Mouse (Mus musculus) heart, postnatal 10 days (tissue): Measurements from ENCODE around the gene Trpm4. TPM values are rescaled to one million over a fixed set of nuclear protein-coding genes. Genes with fewer than 3 reads are reported as not detected.
"Not testable (repeated sequence)": the region's sequence is repeated elsewhere in the genome, so short reads cannot be mapped to it uniquely, and the experiment has no call there.

Source experiments
- DNase-seq, 2 experiments: peaks; one replicate each; pipeline ENCODE4 v3.0.0; 2021
- intact Hi-C: fragments of 180-260 bp; cut with DNase I; formaldehyde crosslinking; loops from one replicate; pipeline ENCODE4 v1.15.1; 2025
- total RNA-seq, 2 experiments: library from RNA; stranded (reverse); gene quantifications; 2 replicates each; pipeline ENCODE4 v1.2.3; 2021

Trpm4 gene
- total RNA-seq, result 10 to 100 TPM; 21.0 to 26.1 TPM

DNA sequence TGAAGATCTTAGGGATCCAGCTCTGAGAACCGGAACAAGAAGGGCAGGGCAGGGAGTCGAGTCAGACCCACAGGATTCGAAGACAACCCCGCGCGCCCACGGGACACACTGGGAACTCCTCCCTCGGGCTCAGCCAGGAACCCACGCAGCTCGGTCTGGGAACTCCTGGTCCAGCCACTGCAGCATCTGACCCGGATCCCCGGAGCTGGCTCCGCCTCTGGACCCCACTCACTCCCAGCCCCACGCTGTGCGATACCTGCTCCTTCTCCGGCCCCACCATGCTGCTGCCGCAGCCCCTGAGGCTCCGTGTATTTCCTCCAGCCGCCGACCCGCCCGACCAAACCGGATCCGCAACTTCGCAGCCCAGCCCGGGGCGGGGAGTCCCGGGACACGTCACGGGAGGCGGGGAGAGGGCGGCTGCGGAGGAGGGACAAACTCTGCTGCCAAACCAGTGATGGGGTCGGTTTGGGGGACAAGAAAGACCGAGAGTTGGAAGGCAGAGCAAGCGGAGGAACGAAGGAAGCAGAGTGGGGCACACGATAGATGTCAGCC, at the start of gene Trpm4:
Gene Trpm4 (minus strand): TSS at position 350 of the 552 bp plus-strand sequence.
- intact Hi-C loops, result no loop called here
- peak; percentile 93 to 95 for DNase-seq

DNA sequence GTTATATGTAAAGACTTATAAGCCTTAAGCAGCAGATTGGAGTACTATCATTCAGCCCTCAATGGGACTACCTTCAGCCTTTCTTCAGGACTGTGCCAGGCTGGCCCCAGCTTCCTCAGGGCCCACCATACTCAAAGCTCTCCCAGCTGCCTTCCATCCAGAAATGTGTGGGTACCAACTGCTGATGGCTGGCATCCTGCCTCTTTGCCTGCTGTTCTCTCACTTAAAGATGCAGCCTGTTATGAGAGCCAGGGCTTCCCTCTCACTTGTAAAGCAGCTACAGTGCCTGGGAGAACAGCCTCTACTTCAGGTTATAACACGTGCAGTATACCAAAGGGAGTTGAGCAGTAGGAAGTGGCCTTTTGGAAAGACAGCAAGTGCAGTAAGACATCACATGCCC, 42.5 kb upstream of the Trpm4 start:
- intact Hi-C loops, result no loop called here
- DNase-seq, result no peak

DNA sequence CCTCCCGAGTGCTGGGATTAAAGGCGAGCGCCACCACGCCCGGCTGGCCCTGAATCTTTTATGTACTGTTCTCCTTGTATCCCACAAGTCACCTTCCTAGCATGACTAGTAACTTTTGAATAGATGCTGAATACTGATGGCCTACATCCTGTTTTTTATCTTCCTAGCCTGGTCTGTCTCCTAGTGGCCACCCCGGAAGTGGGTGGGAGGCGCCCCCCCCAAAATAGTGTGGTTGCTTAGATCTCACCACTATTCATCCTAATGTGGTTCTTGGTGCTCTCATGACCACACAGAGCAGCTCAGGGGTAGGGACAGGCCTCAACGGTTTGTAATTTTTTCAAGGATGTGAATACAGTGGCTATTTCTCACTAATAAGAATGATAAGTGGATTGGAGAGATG, 41.0 kb upstream of the Trpm4 start:
- intact Hi-C loops, result no loop called here
- DNase-seq, result no peak

DNA sequence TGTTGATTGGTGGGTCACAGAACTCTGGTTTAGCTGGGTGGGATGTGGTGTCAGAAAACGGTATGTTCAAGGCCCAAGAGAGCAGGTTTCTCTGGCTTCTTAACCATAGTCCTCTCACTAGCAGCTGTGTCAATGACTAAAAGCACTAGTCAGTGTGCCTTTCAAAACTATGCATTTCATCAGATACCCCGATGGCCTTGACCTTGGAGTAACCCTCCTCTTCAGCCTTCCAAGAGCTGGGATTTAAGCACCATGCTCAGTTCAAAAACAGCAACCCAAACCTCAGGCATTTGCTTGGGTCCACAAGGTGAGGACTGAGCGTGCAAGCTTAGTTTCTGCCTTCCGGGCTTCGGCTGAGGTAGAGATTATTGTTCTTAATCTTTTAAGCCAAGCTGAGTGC, 38.8 kb upstream of the Trpm4 start:
- no peak for DNase-seq
- intact Hi-C loops, result no loop called here

DNA sequence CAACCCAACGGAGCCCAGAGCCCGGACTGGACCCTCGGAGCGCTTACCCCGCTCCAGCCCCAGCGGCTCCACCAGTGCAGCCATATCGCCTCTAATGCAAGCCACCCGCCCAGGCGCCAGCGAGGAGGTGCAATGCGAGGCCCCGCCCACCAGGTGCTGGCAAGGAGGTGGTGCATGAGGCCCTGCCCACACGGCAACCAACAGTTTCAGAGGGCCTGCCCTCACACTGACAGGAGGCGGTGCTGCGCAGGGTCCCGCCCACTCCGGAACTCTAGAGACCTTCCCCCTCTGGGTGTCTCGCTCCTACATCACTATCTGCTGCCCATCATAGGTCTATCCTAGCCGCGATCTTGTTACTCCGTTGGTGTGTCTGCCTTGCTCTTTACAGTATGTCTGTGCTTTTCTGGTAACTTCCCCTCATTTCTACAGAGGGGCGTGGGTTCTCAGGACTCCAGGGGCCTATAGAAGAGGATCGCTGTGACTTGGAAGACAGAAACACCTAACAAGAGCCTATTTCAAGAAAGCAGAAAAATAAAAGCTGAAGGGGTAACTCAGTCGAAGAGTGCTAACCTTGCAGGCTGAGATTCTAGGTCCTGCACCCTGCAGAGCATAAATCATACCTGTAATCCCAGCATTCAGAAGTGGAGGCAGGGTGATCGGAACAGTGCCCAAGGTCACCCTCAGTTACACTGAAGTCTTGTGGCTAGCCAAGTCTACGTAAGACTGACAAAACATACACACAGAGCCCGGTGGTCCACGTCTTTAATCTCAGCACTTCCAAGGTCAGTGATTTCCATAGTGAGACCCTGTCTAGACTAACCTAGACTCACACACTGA, 37.1 kb upstream of the Trpm4 start, which contains the start of gene Lin7b:
Gene Lin7b (minus strand): TSS at position 109 of the 837 bp plus-strand sequence.
- intact Hi-C loops, result no loop called here
- peak; percentile 89 to 90 for DNase-seq

DNA sequence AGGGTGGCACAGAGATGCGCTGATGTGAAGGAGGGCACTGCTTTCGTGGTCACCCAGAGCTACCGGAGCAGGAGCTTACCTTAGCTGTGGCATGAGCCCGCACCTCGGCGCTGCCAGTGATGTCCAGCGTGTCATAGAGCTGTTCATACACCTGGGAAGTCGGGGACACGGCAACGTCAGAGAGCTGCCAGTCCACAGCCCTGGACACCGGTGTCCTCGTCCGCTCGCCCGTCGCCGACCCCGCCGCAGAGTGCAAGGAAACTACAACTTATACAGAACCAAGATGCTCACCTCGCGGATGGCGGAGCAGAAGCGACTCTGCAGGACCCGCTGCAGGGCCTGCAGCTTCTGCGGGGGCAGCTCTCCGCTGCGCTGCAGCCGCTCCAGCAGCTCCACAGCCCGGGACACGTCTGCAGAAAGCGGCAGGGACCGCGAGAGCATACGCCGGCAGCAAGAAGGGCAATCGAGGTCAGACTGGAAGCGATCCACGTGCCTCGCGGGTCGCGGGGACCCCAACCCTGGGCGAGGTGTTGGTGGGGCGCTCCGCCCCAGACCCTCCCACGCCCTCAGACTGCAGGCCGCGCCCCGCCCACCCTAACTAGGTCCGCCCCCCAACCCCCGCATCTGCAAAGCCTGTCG, 36.4 kb upstream of the Trpm4 start:
- intact Hi-C loops, result no loop called here
- DNase-seq, result no peak

DNA sequence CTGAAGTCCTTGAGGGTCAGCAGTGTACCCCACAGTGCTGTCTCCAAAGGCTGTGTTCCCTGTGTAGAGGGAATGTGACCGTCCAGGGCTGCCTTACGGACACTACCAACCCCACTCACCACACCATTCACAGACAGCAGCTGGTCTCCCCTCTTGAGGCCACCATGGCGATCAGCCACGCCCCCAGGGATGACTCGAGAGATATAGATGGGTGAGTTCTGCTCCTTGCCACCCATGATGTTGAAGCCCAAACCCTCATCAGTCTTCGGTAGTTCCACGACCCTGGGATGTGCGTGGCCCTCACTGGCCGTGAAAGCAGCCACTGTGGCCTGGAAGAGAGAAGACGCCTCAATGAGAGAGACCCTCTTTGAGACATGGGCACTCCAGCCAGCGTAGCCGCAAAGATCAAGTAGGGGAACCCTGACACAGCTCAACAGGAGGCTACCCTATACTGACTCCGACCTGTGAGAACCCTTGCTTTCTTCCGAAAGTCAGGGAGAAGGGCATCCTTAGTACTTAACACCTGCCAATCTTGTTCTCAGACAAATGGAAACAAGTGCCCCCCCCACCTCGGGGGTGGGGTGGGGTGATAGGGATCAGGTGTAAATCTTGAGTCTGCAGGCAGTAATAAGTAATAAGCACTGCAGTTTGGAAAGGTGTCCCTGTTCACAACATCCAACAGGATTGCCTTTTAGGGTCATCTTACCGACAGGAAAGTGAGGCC, 35.6 kb upstream of the Trpm4 start:
- intact Hi-C loops, result no loop called here
- no peak for DNase-seq

DNA sequence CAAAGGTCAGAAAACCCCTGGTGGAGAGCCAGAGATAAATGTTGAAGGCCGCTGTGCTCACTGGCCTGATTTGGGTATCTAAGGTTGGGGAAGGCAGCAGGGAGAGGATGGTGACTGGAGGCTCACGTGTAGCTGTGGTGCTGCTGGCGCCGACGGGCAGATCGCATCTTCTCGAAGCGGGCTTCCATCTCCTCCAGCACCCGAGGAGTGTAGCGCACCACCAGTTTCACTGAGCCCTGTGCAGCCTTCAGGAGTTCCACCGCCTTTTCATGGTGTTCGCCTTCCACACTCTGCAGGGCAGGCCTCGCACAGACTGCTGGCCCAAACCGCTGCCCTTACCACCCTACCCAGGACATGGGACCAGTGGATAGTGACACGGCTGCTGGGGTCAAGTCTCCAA, 34.6 kb upstream of the Trpm4 start:
- intact Hi-C loops, result no loop called here
- no peak for DNase-seq

DNA sequence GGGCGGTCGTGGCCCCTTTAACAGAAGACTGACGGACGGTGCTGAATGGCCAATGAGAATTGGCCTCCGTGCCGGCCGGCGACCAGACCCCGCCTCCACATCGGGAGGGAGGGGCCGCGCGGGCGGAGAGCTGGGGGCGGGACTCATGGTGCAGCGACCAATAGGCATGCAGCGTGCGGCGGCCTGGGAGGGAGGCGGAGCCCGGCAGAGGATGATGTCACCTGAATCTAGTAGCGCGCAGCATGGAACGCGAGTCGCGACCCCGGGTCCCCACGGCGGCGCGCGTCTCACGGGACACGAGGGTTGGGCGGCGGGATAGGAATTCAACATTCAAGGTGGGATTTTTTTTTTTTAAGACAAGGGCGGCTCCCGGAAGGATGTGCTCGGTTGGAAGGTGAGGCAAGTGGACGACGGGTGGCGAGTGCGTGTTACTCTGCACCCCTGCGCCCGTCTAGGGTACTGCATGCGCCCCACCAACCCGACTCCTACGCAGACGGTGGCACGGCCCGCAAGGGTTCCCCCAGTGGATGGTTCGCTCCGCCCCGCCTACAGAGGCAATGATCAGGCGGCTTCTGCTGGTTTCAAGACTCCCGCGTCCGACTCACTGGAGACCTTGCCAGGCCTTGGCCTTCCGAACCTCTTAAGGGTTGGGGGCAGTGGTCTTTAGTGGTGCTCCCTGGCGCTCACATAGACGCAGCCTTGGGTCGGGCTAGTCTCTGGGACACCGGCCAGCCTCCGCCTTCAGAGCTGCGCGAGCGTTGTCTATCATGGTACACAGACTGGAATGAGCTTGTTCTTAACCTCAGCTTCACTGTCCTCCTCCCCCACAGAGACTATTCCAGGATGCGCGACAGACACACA, 33.7 kb upstream of the Trpm4 start:
- DNase-seq, result peak; percentile 98
- intact Hi-C loops, result no loop called here

DNA sequence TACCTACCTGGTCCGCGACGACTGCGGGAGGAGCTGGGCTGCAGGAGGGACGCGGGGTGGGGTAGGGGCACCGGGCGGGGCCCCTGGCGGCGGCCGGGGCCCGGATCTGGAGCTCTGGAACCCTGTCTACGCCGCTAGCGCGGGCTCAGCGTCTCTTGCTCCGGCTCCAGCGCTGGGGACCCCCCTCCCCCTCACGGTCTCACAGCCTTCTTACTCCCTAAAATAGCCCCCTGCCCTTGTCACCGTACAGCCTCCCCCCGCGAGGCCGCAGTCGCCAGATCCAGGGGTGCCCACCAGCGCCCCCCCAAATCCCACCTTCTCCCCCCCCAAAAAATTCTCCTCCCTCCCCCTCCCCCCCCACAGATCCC, 33.1 kb upstream of the Trpm4 start, which contains the start of gene Ppfia3:
Gene Ppfia3 (minus strand): TSS at position 368 of the 368 bp plus-strand sequence.
- no peak for DNase-seq
- intact Hi-C loops, result no loop called here

DNA sequence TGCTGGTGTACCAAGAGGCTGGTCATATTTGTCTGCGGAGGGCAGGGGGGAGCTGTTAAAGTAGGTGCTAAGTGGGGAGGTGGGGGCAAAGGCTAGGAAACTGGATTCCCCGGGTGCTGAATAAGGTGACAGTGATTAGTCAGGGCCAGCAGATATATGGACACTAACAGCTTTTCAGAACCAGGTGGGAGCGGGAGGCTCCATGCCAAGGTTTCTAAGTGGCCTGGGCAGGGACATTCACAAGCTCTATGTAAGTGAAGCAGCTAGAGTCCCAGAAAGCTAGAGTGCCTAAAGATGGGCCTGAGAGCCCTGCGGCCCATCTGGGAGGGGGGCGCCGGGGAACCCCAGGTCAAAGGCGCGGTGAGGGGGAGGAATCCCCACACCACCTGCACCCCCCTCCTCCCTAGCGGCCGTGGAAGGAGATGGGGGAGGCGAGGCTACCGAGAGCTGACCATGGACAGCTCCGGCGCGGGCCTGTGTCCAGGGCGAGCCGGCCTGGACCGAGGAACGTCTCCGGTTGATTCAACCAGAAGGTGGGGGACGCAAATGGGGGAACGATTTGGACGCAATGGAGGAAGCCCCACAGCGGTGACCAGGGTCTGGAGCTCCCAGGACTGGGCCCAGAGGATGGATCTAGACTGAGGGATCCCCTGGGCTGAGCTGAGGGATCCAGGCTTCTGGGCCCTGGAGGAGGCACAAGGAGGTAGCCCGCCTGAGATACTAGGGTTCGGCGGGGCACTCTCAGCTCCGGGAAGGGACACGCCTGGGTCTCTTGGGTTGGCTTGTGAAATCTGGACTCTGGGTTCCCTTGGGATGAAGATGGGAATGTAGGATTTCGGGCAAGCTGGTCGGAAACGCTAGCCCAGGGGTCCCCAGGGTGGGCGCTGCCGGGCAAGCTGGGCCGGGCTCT, 32.4 kb upstream of the Trpm4 start:
- intact Hi-C loops, result no loop called here
- DNase-seq, result peak; percentile 68 to 78

DNA sequence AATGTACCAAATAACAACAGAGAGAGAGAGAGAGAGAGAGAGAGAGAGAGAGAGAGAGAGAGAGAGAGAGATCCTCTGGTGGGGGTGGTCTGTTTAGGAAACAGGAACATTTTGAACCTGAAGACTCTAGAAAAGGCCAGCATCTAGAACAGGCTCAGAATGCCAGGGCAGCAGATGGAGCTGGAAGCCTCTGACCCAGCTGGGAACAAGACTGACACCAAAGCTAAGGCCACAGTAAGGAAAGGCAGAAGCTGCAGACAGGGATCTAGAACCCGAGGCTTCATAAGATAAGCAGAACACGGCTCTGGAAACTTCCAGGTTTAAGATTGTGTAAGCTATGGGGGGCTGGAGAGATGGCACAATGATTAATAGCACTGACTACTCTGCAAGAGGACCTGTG, 30.4 kb upstream of the Trpm4 start:
- no peak for DNase-seq
- intact Hi-C loops, result no loop called here

DNA sequence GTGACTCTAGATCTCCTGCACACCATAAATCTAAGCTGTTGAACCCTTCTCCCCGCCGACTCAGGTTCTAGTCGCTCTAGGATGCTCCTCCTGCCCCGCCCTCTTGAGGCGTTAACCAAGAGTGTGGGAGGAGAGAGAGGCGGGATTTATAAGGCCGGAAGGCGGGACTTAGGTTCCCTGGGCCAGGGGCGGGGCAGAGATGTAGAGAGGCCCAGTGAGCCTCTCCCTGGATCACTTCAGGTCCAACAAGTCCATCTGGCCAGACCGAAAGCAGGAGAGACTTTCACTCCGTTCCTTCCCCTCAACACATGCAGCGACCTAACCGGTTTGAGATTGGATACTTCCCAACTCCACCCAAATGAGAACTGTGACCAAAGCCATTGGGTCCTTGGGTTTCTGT, 29.2 kb upstream of the Trpm4 start:
- intact Hi-C loops, result no loop called here
- no peak for DNase-seq

DNA sequence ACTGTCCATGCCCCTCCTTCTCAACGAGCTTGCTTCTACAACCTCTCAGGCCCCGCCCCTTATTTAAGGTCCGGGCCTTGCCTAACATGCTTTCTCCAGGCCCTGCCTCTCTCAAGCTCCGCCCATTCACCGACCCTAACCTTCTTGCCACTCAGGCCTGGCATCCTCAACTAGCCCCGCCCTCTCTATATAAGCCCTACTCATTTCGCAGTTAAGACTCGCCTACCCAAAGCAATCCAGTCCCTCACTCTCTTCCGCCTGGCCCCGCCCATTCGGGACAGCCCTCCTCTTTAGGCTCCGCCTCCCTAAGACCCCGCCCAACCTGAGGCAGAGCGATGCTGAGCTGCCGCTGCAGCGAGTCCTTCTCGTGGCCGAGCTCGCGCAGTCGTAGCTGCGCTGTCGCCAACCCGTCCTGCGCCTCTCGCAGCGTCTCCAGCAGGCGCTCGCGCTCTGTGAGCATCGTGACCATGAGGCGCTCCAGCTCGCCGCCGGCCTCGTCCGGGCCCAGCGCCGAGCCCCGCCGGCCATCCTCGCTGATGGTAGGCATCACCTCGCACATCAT, 27.7 kb upstream of the Trpm4 start:
- DNase-seq, result peak; percentile 61 to 63
- intact Hi-C loops, result no loop called here

DNA sequence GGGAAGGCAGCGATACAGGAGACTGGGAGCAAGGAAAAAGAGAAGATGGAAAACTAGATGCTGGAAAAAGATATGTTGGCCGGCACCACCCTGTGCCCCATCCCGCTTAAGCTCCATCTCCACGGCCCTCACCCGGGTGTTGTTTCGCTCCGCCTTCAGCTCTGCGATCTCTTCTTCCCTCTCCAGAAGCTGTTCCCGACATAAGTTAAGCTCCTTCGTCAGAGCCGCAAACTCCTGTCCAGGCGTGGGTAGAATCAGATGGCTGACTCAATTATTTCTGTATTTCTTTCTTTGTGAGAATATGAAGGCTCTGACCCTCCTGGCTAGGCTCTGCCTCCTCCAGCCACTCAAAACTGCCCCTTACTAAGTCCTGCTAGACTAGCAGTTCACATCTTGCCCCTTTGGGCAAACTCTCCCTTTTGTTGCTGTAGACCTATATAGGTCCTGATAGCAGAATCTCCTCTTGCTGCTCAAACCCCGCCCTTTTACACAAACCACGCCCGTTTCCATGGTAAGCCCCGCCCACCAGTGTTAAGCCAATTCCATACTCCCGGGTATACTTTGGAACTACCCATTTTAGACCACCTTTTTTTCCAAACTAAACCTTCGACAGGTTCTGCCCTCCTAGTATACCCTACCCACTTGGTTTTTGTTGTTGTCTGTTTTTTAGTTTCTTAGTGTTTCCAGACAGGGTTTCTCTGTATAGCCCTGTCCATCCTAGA, 27.0 kb upstream of the Trpm4 start:
- no peak for DNase-seq
- intact Hi-C loops, result no loop called here

DNA sequence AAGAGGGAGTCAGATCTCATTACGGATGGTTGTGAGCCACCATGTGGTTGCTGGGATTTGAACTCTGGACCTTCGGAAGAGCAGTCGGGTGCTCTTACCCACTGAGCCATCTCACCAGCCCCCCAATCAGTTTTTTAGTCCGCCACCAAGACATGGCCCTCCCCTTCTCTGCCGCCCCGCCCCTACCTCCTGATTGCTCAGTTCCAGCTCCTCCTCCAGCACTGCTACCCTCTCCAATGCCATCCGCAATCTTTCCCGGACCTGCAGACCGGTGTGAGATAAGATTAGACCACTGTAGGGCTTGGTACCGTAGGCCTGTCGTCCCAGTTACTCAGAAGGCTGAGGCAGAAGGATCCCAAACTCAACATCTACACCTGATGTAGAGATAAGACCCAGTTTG, 25.5 kb upstream of the Trpm4 start:
- intact Hi-C loops, result not testable (repeated sequence)

DNA sequence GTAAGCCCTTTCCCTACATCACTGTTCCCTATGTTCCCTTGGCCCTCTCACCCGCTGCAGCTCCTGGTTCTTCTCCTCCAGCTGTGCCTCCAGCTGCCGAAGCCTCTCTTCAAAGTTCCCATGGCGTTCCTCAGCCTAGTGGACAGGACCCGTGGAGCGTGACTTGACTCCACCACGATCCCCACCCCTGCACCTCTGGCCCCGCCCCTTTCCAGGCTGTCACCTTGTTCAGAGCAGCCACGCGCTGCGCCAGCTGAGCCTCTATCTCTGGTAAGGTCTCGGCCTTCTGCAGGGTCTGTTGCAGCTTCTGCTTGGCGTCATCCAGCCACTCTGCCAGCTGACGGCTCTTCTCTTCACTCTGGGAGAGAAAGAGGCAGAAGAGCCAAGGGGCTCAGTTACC, 22.5 kb upstream of the Trpm4 start:
- DNase-seq, result no peak
- intact Hi-C loops, result no loop called here

More for the DNA sequence above, 25.5 kb upstream of the Trpm4 start:
- DNase-seq, result not testable (repeated sequence)

DNA sequence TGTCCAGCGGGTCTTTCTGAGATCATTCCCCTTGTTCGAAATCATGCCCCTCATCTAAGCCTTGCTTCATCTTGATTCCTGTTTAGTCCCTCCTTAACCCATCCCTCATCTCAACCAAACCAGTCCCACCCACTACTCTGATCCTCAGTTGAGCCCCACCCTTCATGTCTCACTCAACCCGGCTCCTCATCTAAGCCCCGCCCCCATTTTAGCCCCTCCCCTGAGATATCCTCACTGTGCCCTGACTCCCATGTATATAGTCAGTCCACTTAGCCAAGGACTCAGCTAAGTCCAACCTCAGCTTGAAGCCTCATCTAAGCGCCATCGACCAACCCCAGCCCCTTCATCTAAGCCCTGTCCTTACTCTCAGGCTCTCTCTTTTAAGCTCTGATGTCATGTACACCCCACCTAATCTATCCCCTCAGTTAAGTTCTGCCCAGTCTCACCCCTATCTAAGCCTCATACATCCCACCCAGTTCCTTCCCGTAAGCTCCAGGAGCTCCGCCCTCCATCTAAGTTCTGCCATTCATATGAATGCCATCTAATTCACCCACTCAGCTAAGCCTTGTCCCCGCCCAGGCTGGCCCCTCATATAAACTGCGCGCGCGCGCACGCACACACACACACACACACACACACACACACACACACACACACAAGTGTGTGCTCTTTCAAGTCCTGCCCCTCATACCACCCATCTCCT, 21.9 kb upstream of the Trpm4 start:
- DNase-seq, result no peak
- intact Hi-C loops, result no loop called here
